Mouse (Mus musculus) c-Kit-positive CD71-positive TER-119-positive erythroid progenitor cells, embryonic 14.5 days (primary cell): ENCODE measurements at regions not wholly inside any gene's neighbourhood (a gene's known extent, or its start where the extent isn't known, plus 50 kb on each side); places are given as distances from the start of the nearest gene placed in this dataset.
A peak's percentile ranks its signal among the peaks of the same experiment; 100 is the strongest.

Experiments
- DNase-seq: peaks from one replicate; pipeline ENCODE4 v3.0.0-alpha.2; 2013; ENCODE audit warnings: low spot score

GRCm38 (mm10) chr10:97248522-97248921 is 230.9 kb upstream of the Dcn start:
- no peak for DNase-seq

- no peak for DNase-seq
Measured at GRCm38 (mm10) chr10:97249760-97250159, 229.6 kb upstream of the Dcn start.

- no peak for DNase-seq
Measured at GRCm38 (mm10) chr10:97250167-97250566, 229.2 kb upstream of the Dcn start.

GRCm38 (mm10) chr10:97265959-97266517 is 213.4 kb upstream of the Dcn start:
- DNase-seq: no peak

GRCm38 (mm10) chr10:97282416-97282815 is 197.0 kb upstream of the Dcn start:
- no peak for DNase-seq

GRCm38 (mm10) chr10:97282841-97283496 is 196.4 kb upstream of the Dcn start:
- no peak for DNase-seq

GRCm38 (mm10) chr10:97304791-97305355 is 174.5 kb upstream of the Dcn start:
- DNase-seq: no peak

GRCm38 (mm10) chr10:97309580-97309979 is 169.8 kb upstream of the Dcn start:
- DNase-seq: no peak

GRCm38 (mm10) chr10:97312509-97312908 is 166.9 kb upstream of the Dcn start:
- DNase-seq: no peak

GRCm38 (mm10) chr10:97312978-97313377 is 166.4 kb upstream of the Dcn start:
- peak; percentile 77 for DNase-seq

GRCm38 (mm10) chr10:97313407-97313901 is 166.0 kb upstream of the Dcn start:
- peak; percentile 63 for DNase-seq

GRCm38 (mm10) chr10:97332639-97333038 is 146.8 kb upstream of the Dcn start:
- DNase-seq: no peak

GRCm38 (mm10) chr10:97334044-97334443 is 145.4 kb upstream of the Dcn start:
- DNase-seq: no peak

GRCm38 (mm10) chr10:97334606-97335150 is 144.7 kb upstream of the Dcn start:
- DNase-seq: no peak

GRCm38 (mm10) chr10:97338033-97338692 is 141.2 kb upstream of the Dcn start:
- DNase-seq: no peak

- no peak for DNase-seq
Measured at GRCm38 (mm10) chr10:97339866-97340706, 139.3 kb upstream of the Dcn start.

- peak; percentile 13 for DNase-seq
Measured at GRCm38 (mm10) chr10:97345347-97345746, 134.1 kb upstream of the Dcn start.

GRCm38 (mm10) chr10:97346949-97347348 is 132.5 kb upstream of the Dcn start:
- DNase-seq: no peak

- no peak for DNase-seq
Measured at GRCm38 (mm10) chr10:97368625-97369024, 110.8 kb upstream of the Dcn start.

GRCm38 (mm10) chr10:97375824-97376223 is 103.6 kb upstream of the Dcn start:
- DNase-seq: peak; percentile 39

GRCm38 (mm10) chr10:97376376-97376775 is 103.0 kb upstream of the Dcn start:
- no peak for DNase-seq

- no peak for DNase-seq
Measured at GRCm38 (mm10) chr10:97381586-97381985, 97.8 kb upstream of the Dcn start.
